Mouse (Mus musculus) forebrain, embryonic 12.5 days (tissue): ENCODE data around the gene Cxcl12. TPM values are rescaled to one million over a fixed set of nuclear protein-coding genes. Genes with fewer than 3 reads are reported as not detected.

Experiments used
- ATAC-seq: fragments of 200-750 bp; cut with Nextera tagmentation; 2 replicates; pipeline ENCODE4 v1.8.0; 2017; ENCODE audit warnings: moderate TSS enrichment; ENCODE audit not compliant: low FRiP score
- H3K27ac ChIP-seq: fragments of 300-500 bp; sonication (generic); 2 replicates; pipeline ENCODE4 v1.5.1; 2016; ENCODE audit warnings: mild to moderate bottlenecking
- H3K27me3 ChIP-seq: fragments of 300-500 bp; sonication (generic); 2 replicates; pipeline ENCODE4 v1.6.1; 2016; ENCODE audit warnings: mild to moderate bottlenecking
- H3K36me3 ChIP-seq: fragments of 300-500 bp; sonication (generic); replicated peaks from 2 replicates; pipeline ENCODE4 v1.6.1; 2016; ENCODE audit warnings: mild to moderate bottlenecking
- H3K4me1 ChIP-seq: fragments of 300-500 bp; sonication (generic); 2 replicates; pipeline ENCODE4 v1.6.1; 2016
- H3K4me2 ChIP-seq: fragments of 300-500 bp; sonication (generic); 2 replicates; pipeline ENCODE4 v1.6.1; 2016; ENCODE audit warnings: mild to moderate bottlenecking, moderate library complexity
- H3K4me3 ChIP-seq: fragments of 300-500 bp; sonication (generic); replicated peaks from 2 replicates; pipeline ENCODE4 v1.5.1; 2016; ENCODE audit warnings: mild to moderate bottlenecking
- H3K9ac ChIP-seq: fragments of 300-500 bp; sonication (generic); 2 replicates; pipeline ENCODE4 v1.6.1; 2016; ENCODE audit warnings: mild to moderate bottlenecking
- H3K9me3 ChIP-seq: fragments of 300-500 bp; sonication (generic); 2 replicates; pipeline ENCODE4 v1.6.1; 2016
- WGBS: fragments of 180-500 bp; shearing (Covaris S2); methylation state at CpG from one replicate; pipeline ENCODE4 v1.1.7; 2016; 5-methylcytosine and 5-hydroxymethylcytosine counted together
- polyA plus RNA-seq: library from polyadenylated mRNA; unstranded; fragments of >200 nt; fragmentation: Nextera tagmentation; extraction: Ambion mirVana; gene quantifications from 2 replicates; pipeline ENCODE4 v1.2.1, GENCODE M21; 2016

Gene Cxcl12
- polyA plus RNA-seq, 1 experiment from 2014 or later = 63.4 TPM

- no peak overlapping the region for H3K27ac ChIP-seq
- no peaks in the 10 kb centered on the region for H3K9me3 ChIP-seq
- no peaks in the 10 kb centered on the region for H3K4me1 ChIP-seq
- no peaks in the 10 kb centered on the region for H3K27me3 ChIP-seq
- H3K36me3 ChIP-seq = no peaks in the 10 kb centered on the region
- H3K9ac ChIP-seq = no peak overlapping the region
- H3K4me2 ChIP-seq = no peak overlapping the region
- no peak for ATAC-seq
- 92% methylated on average over 16 of the region's 16 CpGs for WGBS
- H3K4me3 ChIP-seq = no peak overlapping the region
These were observed 8.3 kb upstream of the Cxcl12 start for GRCm38 (mm10) chr6:117159710-117160690.

DNA sequence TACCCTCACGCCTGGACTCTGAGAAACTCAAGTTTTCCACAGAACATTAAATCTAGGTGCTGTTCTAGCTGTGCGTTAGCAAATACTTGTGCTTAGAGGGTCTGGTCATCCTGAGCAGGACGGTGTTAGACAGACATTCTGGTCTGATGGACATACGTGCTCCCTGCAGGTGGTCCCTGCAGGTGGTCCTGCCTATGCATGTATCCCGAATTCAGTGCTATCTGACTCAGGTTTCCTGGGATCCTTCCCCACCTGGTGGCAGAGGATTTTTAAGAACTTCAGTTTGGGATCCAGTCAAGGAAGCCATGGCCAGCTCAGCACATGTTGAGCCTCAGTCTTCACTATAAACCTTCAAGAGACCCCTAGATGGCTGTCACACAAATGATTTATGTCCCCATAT lies 4.8 kb upstream of the Cxcl12 start:
- H3K4me3 ChIP-seq = no peak overlapping the region
- peaks cover 17% of the 10 kb centered on the region for H3K4me1 ChIP-seq
- ATAC-seq = no peak
- no peaks in the 10 kb centered on the region for H3K36me3 ChIP-seq
- no peak overlapping the region for H3K27ac ChIP-seq
- no peak overlapping the region for H3K9ac ChIP-seq
- H3K9me3 ChIP-seq = no peaks in the 10 kb centered on the region
- no peak overlapping the region for H3K4me2 ChIP-seq
- 73% methylated on average over 5 of the region's 5 CpGs for WGBS
- peaks cover 25% of the 10 kb centered on the region for H3K27me3 ChIP-seq

DNA sequence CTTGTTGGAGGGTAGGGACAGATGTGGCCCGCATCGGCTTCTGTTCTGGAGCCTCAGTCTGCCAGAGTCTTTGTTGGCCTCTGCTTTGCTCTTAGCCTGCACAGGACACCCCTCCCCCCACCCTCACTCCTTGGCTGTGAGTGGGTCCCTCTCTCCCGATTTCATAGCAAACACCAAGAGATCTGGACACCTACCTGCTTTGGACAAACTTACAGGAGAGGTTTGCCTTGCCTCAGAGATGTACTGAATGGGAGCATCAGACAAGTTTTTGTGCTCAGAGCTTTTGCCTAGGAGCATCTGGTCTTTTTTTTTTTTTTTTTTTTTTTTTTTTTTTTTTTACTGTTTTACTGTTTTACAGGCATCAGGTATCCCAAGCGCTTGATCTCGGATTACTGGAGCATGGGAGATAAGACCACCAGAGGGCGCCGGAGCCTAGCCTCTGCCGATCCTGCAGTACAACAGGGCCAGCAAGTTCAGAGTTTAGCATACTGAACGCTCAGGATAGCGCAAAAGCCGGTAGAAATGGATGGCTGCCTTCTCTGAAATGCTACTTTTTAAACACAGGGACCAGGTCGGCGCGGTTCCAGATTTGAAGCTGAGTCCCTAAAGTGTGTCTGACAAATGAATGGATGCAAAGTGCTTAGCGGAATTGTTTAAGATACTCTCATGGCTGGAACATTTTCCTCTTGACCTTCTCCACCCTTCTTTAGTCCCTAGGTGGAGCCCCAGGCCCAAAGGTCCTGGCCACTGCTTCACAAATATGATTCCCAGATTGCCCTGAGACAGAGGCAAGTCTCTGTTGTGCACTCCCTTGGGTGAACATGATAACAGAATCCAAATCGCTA lies 1.5 kb upstream of the Cxcl12 start:
- peak overlapping the region; percentile 35 for H3K4me2 ChIP-seq
- no peaks in the 10 kb centered on the region for H3K9me3 ChIP-seq
- H3K27me3 ChIP-seq = peaks cover 58% of the 10 kb centered on the region
- H3K4me1 ChIP-seq = peaks cover 28% of the 10 kb centered on the region
- H3K4me3 ChIP-seq = no peak overlapping the region
- no peak overlapping the region for H3K9ac ChIP-seq
- peak; percentile 79; the same call in 1 of the 2 replicates for ATAC-seq
- H3K36me3 ChIP-seq = no peaks in the 10 kb centered on the region
- H3K27ac ChIP-seq = no peak overlapping the region
- WGBS = 1% methylated on average over 16 of the region's 16 CpGs

- Histone ChIP-seq H3K4me2 (peak overlapping the region; percentile 35), H3K4me3 (peak overlapping the region; percentile 53; the same call in 1 of the 2 replicates), H3K4me1 (peaks cover 28% of the 10 kb centered on the region), H3K27ac (no peak overlapping the region), H3K36me3 (no peaks in the 10 kb centered on the region), H3K9ac (no peak overlapping the region), H3K27me3 (peaks cover 63% of the 10 kb centered on the region), H3K9me3 (no peaks in the 10 kb centered on the region)
- ATAC-seq = no peak
- 12% methylated on average over 7 of the region's 7 CpGs for WGBS
These were observed 957 bp upstream of the Cxcl12 start for GRCm38 (mm10) chr6:117167426-117167730.

- Histone ChIP-seq H3K27me3 (peaks cover 79% of the 10 kb centered on the region), H3K4me1 (peaks cover 28% of the 10 kb centered on the region), H3K36me3 (no peaks in the 10 kb centered on the region), H3K4me3 (peak overlapping the region; percentile 53), H3K27ac (no peak overlapping the region), H3K4me2 (peak overlapping the region; percentile 94), H3K9ac (peak overlapping the region; percentile 63; the same call in 1 of the 2 replicates), H3K9me3 (no peaks in the 10 kb centered on the region)
- under 1% methylated on average over 46 of the region's 46 CpGs for WGBS
- ATAC-seq = 0 out of 2 replicates have a peak, but pooled peaks have one; percentile 16
These were observed 945 bp downstream of the Cxcl12 start for GRCm38 (mm10) chr6:117169051-117169909.

GRCm38 (mm10) chr6:117169910-117170747 lies 1.8 kb downstream of the Cxcl12 start:
- ATAC-seq = no peak
- no peak overlapping the region for H3K9ac ChIP-seq
- H3K36me3 ChIP-seq = no peaks in the 10 kb centered on the region
- 21% methylated on average over 10 of the region's 10 CpGs for WGBS
- H3K27ac ChIP-seq = no peak overlapping the region
- peak overlapping the region; percentile 94 for H3K4me2 ChIP-seq
- peaks cover 28% of the 10 kb centered on the region for H3K4me1 ChIP-seq
- peaks cover 79% of the 10 kb centered on the region for H3K27me3 ChIP-seq
- no peaks in the 10 kb centered on the region for H3K9me3 ChIP-seq
- peak overlapping the region; percentile 53 for H3K4me3 ChIP-seq

DNA sequence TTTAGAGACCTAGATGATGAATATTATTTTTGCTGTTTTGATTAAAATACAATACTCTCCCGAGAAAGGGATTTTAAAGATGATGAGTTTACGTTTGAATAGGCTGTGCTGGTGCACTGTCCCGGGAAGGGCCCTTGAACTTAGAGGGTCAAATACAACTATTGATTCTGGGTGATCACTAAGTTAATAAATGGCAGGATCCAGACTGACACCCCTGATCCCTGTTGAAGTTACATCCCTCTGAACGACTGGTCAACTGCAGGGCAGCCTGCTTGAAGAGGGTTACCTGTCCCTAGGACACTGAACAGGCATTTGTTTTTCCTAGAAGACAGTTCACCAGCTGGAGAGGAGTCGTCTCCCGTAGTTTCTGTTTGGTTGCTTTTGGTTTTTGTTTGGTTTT lies 4.0 kb downstream of the Cxcl12 start:
- Histone ChIP-seq H3K9ac (no peak overlapping the region), H3K27me3 (peaks cover 65% of the 10 kb centered on the region), H3K4me2 (no peak overlapping the region), H3K9me3 (no peaks in the 10 kb centered on the region), H3K4me3 (no peak overlapping the region), H3K27ac (no peak overlapping the region), H3K4me1 (peaks cover 24% of the 10 kb centered on the region), H3K36me3 (no peaks in the 10 kb centered on the region)
- 85% methylated on average over 6 of the region's 6 CpGs for WGBS
- no peak for ATAC-seq

DNA sequence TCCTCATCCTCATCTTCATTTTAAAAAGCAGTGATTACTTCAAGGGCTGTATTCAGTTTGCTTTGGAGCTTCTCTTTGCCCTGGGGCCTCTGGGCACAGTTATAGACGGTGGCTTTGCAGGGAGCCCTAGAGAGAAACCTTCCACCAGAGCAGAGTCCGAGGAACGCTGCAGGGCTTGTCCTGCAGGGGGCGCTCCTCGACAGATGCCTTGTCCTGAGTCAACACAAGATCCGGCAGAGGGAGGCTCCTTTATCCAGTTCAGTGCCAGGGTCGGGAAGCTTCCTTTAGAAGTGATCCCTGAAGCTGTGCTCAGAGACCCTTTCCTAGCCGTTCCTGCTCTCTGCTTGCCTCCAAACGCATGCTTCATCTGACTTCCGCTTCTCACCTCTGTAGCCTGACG lies 5.5 kb downstream of the Cxcl12 start:
- peak; percentile 54 for ATAC-seq
- 17% methylated on average over 11 of the region's 11 CpGs for WGBS
- Histone ChIP-seq H3K27me3 (peaks cover 50% of the 10 kb centered on the region), H3K4me2 (peak overlapping the region; percentile 21; the same call in 1 of the 2 replicates), H3K9ac (no peak overlapping the region), H3K9me3 (no peaks in the 10 kb centered on the region), H3K4me1 (peaks cover 11% of the 10 kb centered on the region), H3K4me3 (0 out of 2 replicates have a peak overlapping the region, but pooled peaks have one; percentile 4), H3K27ac (no peak overlapping the region), H3K36me3 (no peaks in the 10 kb centered on the region)

DNA sequence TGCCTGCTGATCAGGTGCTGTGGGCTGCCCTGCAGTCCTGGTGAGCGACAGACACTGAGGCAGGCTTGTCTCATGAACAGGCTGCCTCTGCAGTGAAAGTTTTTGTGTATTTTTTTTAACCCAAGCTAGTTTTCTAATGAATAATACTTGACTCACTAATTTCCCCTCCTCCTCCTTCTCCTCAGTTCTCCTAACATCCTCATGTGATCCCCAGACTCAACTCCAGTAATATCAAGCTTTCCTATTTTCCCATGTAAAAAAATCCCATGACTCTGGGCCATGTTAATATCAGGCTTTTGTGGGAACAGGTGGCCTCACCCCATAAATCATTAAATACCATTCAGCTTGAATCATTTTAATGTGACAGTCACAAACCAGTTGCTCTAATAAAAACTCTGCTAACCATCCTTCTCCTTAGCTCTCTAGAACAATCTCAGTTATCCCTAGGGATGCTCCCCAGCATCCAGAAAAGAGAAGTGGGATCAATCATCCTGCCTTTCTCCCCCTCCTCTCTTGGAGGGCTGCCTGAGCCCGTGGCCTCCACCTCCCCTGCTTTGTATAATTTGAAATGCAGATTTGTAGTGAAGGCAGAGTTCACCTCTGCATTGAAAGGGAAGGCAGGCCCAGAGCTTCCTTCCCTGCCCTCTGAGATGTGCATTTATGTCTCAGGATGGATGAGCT lies 6.9 kb downstream of the Cxcl12 start:
- H3K27me3 ChIP-seq = peaks cover 37% of the 10 kb centered on the region
- H3K9me3 ChIP-seq = no peaks in the 10 kb centered on the region
- H3K9ac ChIP-seq = no peak overlapping the region
- WGBS = 49% methylated on average over 2 of the region's 2 CpGs
- peaks cover 10% of the 10 kb centered on the region; the same call in 1 of the 2 replicates for H3K4me1 ChIP-seq
- no peaks in the 10 kb centered on the region for H3K36me3 ChIP-seq
- H3K27ac ChIP-seq = no peak overlapping the region
- no peak overlapping the region for H3K4me2 ChIP-seq
- ATAC-seq = no peak
- no peak overlapping the region for H3K4me3 ChIP-seq

GRCm38 (mm10) chr6:117176406-117176805 lies 8.1 kb downstream of the Cxcl12 start:
- WGBS = 34% methylated on average over 5 of the region's 5 CpGs
- no peaks in the 10 kb centered on the region for H3K36me3 ChIP-seq
- no peak for ATAC-seq
- peaks cover 14% of the 10 kb centered on the region; the same call in 1 of the 2 replicates for H3K4me1 ChIP-seq
- no peak overlapping the region for H3K27ac ChIP-seq
- H3K4me2 ChIP-seq = no peak overlapping the region
- H3K4me3 ChIP-seq = no peak overlapping the region
- no peaks in the 10 kb centered on the region for H3K9me3 ChIP-seq
- H3K27me3 ChIP-seq = peaks cover 25% of the 10 kb centered on the region
- H3K9ac ChIP-seq = no peak overlapping the region
